Mouse (Mus musculus) limb, embryonic 10.5 days (tissue): ENCODE measurements at regions not wholly inside any gene's neighbourhood (a gene's known extent, or its start where the extent isn't known, plus 50 kb on each side); places are given as distances from the start of the nearest gene placed in this dataset.

ENCODE experiments used
- DNase-seq: peaks from one replicate; pipeline ENCODE4 v3.0.0-alpha.2; 2017; ENCODE audit warnings: low spot score
- H3K27ac ChIP-seq: fragments of 300-500 bp; sonication (generic); 2 replicates; pipeline ENCODE4 v1.5.1; 2016; ENCODE audit warnings: mild to moderate bottlenecking
- H3K27me3 ChIP-seq: fragments of 300-500 bp; sonication (generic); 2 replicates; pipeline ENCODE4 v1.6.1; 2016; ENCODE audit warnings: low read depth, mild to moderate bottlenecking; ENCODE audit not compliant: poor library complexity, severe bottlenecking
- H3K36me3 ChIP-seq: fragments of 300-500 bp; sonication (generic); 2 replicates; pipeline ENCODE4 v1.6.1; 2016; ENCODE audit warnings: mild to moderate bottlenecking, moderate library complexity
- H3K4me1 ChIP-seq: fragments of 300-500 bp; sonication (generic); 2 replicates; pipeline ENCODE4 v1.6.1; 2016
- H3K4me3 ChIP-seq: fragments of 300-500 bp; sonication (generic); 2 replicates; pipeline ENCODE4 v1.5.1; 2016; ENCODE audit warnings: mild to moderate bottlenecking, moderate library complexity
- H3K9me3 ChIP-seq: fragments of 300-500 bp; sonication (generic); replicated peaks from 2 replicates; pipeline ENCODE4 v1.6.1; 2016; ENCODE audit warnings: mild to moderate bottlenecking
- WGBS: fragments of 180-500 bp; shearing (Covaris S2); methylation state at CpG from one replicate; pipeline ENCODE4 v1.1.7; 2016; 5-methylcytosine and 5-hydroxymethylcytosine counted together

DNA sequence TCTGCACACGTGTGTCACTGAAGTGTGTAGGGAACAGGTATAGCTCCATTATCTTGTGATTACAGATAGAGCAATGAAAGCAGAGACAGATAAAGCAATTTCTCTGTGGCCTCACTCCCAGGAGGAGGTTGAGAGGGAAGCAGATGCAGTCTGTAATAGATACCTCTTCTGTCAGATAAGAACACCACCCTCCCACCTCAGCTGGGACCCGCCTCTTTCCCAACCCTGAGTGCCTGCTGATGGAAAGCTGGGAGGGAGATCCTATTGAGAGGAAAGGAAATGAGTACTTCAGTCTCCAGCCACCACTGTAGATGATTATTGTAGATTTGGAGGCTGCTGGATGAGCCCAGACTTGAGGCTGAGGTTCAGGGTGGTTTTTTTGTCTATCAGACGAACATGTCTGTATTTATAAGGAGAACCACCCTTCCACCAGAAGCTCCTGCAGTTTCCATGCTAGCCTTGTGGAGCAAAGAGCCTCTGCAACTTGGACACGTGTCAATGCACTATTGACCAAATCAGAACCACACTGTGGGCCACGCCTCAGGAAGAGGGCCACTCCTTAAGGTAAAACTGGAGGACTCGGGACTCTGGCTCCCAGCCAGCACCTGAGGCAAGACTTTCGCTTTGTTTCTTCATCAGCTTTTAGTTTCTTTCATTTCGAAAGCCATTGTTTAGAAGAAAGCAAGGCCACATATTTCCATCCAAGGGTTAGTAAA lies 55.3 kb upstream of the Plekha5 start:
- Histone ChIP-seq H3K4me3 (no peak overlapping the region), H3K27me3 (no peaks in the 10 kb centered on the region), H3K4me1 (peaks cover 7% of the 10 kb centered on the region; the same call in 1 of the 2 replicates), H3K27ac (no peak overlapping the region), H3K9me3 (no peaks in the 10 kb centered on the region), H3K36me3 (no peaks in the 10 kb centered on the region)
- WGBS = 79% methylated on average over 8 of the region's 8 CpGs
- no peak for DNase-seq

GRCm38 (mm10) chr6:140367303-140367702 lies 56.6 kb upstream of the Plekha5 start:
- H3K9me3 ChIP-seq = no peaks in the 10 kb centered on the region
- DNase-seq = no peak
- no peak overlapping the region for H3K4me3 ChIP-seq
- WGBS = 92% methylated on average over 6 of the region's 6 CpGs
- no peaks in the 10 kb centered on the region for H3K36me3 ChIP-seq
- H3K4me1 ChIP-seq = peaks cover 7% of the 10 kb centered on the region; the same call in 1 of the 2 replicates
- H3K27ac ChIP-seq = no peak overlapping the region
- H3K27me3 ChIP-seq = no peaks in the 10 kb centered on the region

DNA sequence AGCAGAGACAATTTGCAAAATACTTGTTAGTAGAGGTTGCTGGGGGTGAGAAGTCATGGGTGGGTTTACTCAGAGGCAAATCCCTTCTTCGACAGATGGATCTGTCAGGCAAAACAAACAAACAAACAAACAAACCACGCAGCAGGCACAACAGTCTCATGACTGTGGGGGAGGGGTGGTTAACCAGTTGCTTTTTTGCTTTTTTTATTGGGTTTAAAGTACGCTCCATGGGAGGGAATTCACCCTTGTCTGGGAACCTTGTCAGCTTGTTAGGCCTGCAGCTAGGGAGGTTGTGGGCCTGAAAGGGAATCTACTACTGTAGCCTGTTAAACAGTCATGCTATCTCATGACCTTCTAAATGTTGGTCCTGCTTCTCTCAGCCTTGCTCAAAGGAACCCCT lies 57.1 kb upstream of the Plekha5 start:
- H3K9me3 ChIP-seq = no peaks in the 10 kb centered on the region
- H3K4me3 ChIP-seq = no peak overlapping the region
- WGBS = 45% methylated on average over 3 of the region's 3 CpGs
- no peaks in the 10 kb centered on the region for H3K27me3 ChIP-seq
- H3K27ac ChIP-seq = no peak overlapping the region
- H3K36me3 ChIP-seq = no peaks in the 10 kb centered on the region
- peaks cover 7% of the 10 kb centered on the region; the same call in 1 of the 2 replicates for H3K4me1 ChIP-seq
- no peak for DNase-seq

DNA sequence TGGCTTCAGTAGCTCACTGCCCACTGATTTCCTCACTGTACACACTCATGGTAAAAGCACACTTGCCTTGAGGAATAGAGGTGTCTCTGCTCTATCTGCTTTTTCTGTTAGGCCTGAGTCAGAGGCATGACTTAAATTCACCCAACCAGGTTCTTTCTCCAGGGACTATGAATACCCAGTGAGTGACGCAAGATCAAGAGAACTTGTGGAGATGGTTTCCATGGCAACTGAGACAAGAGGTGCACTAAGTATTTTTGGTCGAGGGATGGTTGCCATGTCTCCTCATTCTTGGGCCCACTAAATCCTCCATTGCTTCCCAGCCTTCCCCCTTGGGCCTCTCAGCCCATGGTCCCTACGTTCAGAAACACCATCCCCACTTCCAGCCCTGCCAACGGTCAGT lies 62.9 kb upstream of the Plekha5 start:
- H3K27me3 ChIP-seq = no peaks in the 10 kb centered on the region
- 80% methylated on average over 4 of the region's 4 CpGs for WGBS
- no peaks in the 10 kb centered on the region for H3K9me3 ChIP-seq
- no peak overlapping the region for H3K27ac ChIP-seq
- no peaks in the 10 kb centered on the region for H3K4me1 ChIP-seq
- no peaks in the 10 kb centered on the region for H3K36me3 ChIP-seq
- no peak for DNase-seq
- H3K4me3 ChIP-seq = no peak overlapping the region

DNA sequence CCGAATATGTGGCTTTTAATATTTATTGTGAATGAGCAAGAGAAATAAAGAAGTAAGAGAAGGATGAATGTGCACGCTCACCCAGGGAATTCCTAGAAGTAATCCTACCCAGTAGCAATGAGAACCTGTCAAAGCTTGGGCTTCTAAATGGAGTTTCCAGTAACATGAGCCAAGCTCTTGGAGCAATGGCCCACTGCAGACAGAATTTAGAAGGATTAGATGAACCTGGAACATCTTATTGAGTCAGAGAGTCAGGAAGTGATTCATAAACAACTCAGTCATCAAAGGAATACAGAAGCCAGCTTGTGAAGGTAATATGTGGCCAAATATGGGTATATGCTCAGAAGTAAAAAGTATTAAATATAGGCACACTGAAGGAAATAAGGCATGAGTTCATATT lies 66.0 kb upstream of the Plekha5 start:
- H3K9me3 ChIP-seq = no peaks in the 10 kb centered on the region
- H3K4me1 ChIP-seq = no peaks in the 10 kb centered on the region
- no peak overlapping the region for H3K4me3 ChIP-seq
- no peak overlapping the region for H3K27ac ChIP-seq
- no peak for DNase-seq
- no peaks in the 10 kb centered on the region for H3K27me3 ChIP-seq
- no peaks in the 10 kb centered on the region for H3K36me3 ChIP-seq
- WGBS = 81% methylated on average over 2 of the region's 2 CpGs

GRCm38 (mm10) chr6:140357300-140357699 lies 66.6 kb upstream of the Plekha5 start:
- no peak overlapping the region for H3K27ac ChIP-seq
- 80% methylated on average over 8 of the region's 8 CpGs for WGBS

GRCm38 (mm10) chr6:140354082-140354481 lies 69.8 kb upstream of the Plekha5 start:
- H3K9me3 ChIP-seq = no peaks in the 10 kb centered on the region
- WGBS = 83% methylated on average over 6 of the region's 6 CpGs
- H3K27ac ChIP-seq = no peak overlapping the region
- DNase-seq = no peak
- H3K27me3 ChIP-seq = no peaks in the 10 kb centered on the region
- no peak overlapping the region for H3K4me3 ChIP-seq
- no peaks in the 10 kb centered on the region for H3K36me3 ChIP-seq
- H3K4me1 ChIP-seq = no peaks in the 10 kb centered on the region

More at GRCm38 (mm10) chr6:140357300-140357699, 66.6 kb upstream of the Plekha5 start:
- H3K4me1 ChIP-seq = no peaks in the 10 kb centered on the region
- no peaks in the 10 kb centered on the region for H3K36me3 ChIP-seq
- no peaks in the 10 kb centered on the region for H3K27me3 ChIP-seq
- no peak for DNase-seq
- H3K4me3 ChIP-seq = no peak overlapping the region
- no peaks in the 10 kb centered on the region for H3K9me3 ChIP-seq

DNA sequence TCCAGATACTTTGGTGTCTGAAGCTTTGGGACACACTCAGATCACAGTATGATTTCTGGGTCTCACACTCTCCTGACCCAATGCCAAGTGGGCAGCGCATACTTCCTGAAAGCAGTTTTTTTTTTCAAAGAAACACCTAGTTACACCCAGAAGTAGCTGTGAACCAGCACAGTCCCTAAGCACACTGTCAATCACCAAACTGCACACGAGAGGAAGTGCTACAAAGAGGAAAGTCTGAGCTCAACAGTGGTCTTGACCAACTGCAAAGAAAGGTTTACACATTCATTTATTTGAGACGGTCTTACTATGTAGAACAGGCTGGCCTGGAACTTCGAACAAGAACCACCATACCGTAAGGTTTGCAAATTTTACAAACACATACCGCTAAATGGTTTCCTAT lies 70.2 kb upstream of the Plekha5 start:
- DNase-seq = no peak
- H3K4me3 ChIP-seq = no peak overlapping the region
- 81% methylated on average over 6 of the region's 6 CpGs for WGBS

DNA sequence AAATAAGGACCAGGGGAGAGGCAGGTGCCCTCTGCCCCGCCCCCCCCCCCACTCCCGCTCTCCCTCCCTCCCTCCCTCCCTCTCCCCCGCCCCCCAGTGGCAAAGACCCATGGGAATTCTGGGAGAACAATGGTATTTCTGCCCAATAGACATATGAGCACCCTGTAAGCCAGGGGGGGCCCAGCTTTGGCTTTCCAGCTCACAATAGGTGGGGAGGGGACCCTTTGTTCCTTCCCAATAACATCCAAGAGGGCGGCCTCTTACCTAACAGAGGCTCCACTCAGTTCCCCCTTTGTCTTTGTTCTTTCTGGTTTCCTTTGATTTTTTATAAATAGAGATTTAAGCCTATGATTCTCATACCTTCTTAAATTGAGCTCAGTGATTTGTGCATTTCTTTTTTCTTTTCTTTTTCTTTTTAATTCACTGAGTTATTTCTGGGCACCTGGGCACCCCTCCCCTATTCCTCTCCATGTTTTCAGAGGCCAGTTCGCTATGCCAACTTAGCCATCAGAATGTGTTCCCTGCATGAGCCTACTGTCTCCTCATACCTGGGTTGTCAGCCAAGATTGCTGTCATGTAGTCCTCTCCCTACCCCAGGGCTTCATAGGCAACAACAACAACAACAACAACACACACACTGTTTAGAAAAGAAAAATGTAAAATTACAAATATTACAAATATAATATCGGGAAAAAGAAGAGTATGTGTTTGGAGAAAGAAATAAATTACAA lies 72.3 kb upstream of the Plekha5 start:
- H3K27ac ChIP-seq = no peak overlapping the region

More for the DNA sequence above, 70.2 kb upstream of the Plekha5 start:
- no peaks in the 10 kb centered on the region for H3K27me3 ChIP-seq
- H3K36me3 ChIP-seq = no peaks in the 10 kb centered on the region
- H3K4me1 ChIP-seq = no peaks in the 10 kb centered on the region
- H3K27ac ChIP-seq = no peak overlapping the region
- no peaks in the 10 kb centered on the region for H3K9me3 ChIP-seq

GRCm38 (mm10) chr6:140348578-140348977 lies 75.3 kb upstream of the Plekha5 start:
- no peak overlapping the region for H3K27ac ChIP-seq
- H3K4me3 ChIP-seq = no peak overlapping the region
- H3K9me3 ChIP-seq = no peaks in the 10 kb centered on the region
- DNase-seq = no peak
- 0 out of 2 replicates have a peak, but pooled peaks cover 3% of the 10 kb centered on the region for H3K4me1 ChIP-seq
- 95% methylated on average over 16 of the region's 16 CpGs for WGBS
- H3K27me3 ChIP-seq = no peaks in the 10 kb centered on the region
- no peaks in the 10 kb centered on the region for H3K36me3 ChIP-seq

More for the DNA sequence above, 72.3 kb upstream of the Plekha5 start:
- H3K36me3 ChIP-seq = no peaks in the 10 kb centered on the region
- no peak overlapping the region for H3K4me3 ChIP-seq
- H3K4me1 ChIP-seq = no peaks in the 10 kb centered on the region
- WGBS = 89% methylated on average over 3 of the region's 6 CpGs
- no peaks in the 10 kb centered on the region for H3K9me3 ChIP-seq
- DNase-seq = no peak
- no peaks in the 10 kb centered on the region for H3K27me3 ChIP-seq

- Histone ChIP-seq H3K9me3 (no peaks in the 10 kb centered on the region), H3K4me3 (no peak overlapping the region), H3K27ac (no peak overlapping the region), H3K36me3 (no peaks in the 10 kb centered on the region), H3K27me3 (no peaks in the 10 kb centered on the region), H3K4me1 (0 out of 2 replicates have a peak, but pooled peaks cover 3% of the 10 kb centered on the region)
- DNase-seq = no peak
- 90% methylated on average over 6 of the region's 6 CpGs for WGBS
Observed at GRCm38 (mm10) chr6:140346929-140347328, 76.9 kb upstream of the Plekha5 start.

- Histone ChIP-seq H3K4me1 (0 out of 2 replicates have a peak, but pooled peaks cover 3% of the 10 kb centered on the region), H3K27ac (no peak overlapping the region), H3K36me3 (no peaks in the 10 kb centered on the region), H3K4me3 (no peak overlapping the region), H3K27me3 (no peaks in the 10 kb centered on the region), H3K9me3 (no peaks in the 10 kb centered on the region)
- 91% methylated on average over 11 of the region's 11 CpGs for WGBS
- DNase-seq = no peak
Observed at GRCm38 (mm10) chr6:140343638-140344037, 80.2 kb upstream of the Plekha5 start.

DNA sequence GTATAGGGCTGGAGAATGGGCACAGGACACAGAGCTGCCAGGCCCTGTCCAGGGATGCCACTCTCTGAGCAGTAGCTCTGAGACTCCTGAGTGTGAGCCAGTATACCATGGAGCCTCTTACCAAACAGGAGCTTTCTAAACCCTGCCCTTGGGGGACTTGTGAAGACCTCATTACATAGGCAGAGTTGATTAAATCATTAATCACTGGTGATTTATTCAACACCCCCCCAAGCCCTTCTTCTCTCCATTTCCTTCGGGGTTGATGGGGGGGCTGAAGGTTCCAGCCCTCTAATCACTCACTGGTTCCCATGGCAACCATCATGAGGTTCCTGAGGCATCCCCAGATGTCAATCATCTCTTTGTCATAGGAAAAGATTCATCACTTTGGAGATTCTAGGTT lies 81.0 kb upstream of the Plekha5 start:
- no peak for DNase-seq
- WGBS = 71% methylated on average over 1 of the region's 1 CpGs
- Histone ChIP-seq H3K27ac (no peak overlapping the region), H3K4me1 (peaks cover 8% of the 10 kb centered on the region; the same call in 1 of the 2 replicates), H3K9me3 (no peaks in the 10 kb centered on the region), H3K4me3 (no peak overlapping the region), H3K27me3 (no peaks in the 10 kb centered on the region), H3K36me3 (no peaks in the 10 kb centered on the region)
